Mouse (Mus musculus) CD4-positive, CD25-positive, alpha-beta regulatory T cell, adult 9 weeks (primary cell): Measurements from ENCODE around the gene Pan2. TPM values are rescaled to one million over a fixed set of nuclear protein-coding genes. Genes with fewer than 3 reads are reported as not detected.

Experiments
- polyA plus RNA-seq: library from polyadenylated mRNA; unstranded; fragments of 100-300 nt; shearing (Covaris generic); gene quantifications from one replicate; pipeline ENCODE4 v1.2.1, GENCODE M21; 2017

Pan2 gene
- polyA plus RNA-seq: 51.5 TPM

GRCm38 (mm10) chr10:128303126-128304021 lies at the start of gene Pan2:
Gene Pan2 (plus strand): TSS chr10:128303335.

GRCm38 (mm10) chr10:128253677-128254255 lies 49.4 kb upstream of the Pan2 start, which contains the start of gene Apon:
Gene Apon (plus strand): TSS chr10:128254096.

DNA sequence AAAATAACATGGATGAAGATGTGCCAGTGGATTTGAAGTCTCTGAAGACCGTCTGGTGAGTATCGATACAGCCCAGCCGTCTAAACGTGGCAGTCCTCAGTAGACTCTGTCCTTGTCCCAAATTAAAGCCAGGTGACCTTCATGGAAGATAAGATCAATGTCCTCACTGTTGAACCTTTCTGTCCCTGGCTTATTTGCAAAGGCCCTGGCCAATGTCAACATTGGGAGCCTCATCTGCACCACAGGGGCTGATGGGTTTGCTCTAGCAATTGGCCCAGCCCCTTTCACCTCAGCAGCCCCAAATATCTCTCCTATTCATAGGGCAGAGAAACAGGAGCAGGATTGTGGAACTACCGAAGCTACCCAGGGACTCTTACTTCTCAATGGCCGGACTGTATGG lies 34.8 kb upstream of the Pan2 start, which contains the start of gene Apof:
Apof (plus strand) TSS at position 301 of the 400 bp plus-strand sequence.

GRCm38 (mm10) chr10:128270287-128270841 lies 32.8 kb upstream of the Pan2 start, which contains the start of gene Stat2:
Gene Stat2 (plus strand): TSS chr10:128270559.

GRCm38 (mm10) chr10:128298702-128299171 lies 4.4 kb upstream of the Pan2 start, which contains the start of gene Il23a:
Gene Il23a (minus strand): TSS chr10:128298752.

DNA sequence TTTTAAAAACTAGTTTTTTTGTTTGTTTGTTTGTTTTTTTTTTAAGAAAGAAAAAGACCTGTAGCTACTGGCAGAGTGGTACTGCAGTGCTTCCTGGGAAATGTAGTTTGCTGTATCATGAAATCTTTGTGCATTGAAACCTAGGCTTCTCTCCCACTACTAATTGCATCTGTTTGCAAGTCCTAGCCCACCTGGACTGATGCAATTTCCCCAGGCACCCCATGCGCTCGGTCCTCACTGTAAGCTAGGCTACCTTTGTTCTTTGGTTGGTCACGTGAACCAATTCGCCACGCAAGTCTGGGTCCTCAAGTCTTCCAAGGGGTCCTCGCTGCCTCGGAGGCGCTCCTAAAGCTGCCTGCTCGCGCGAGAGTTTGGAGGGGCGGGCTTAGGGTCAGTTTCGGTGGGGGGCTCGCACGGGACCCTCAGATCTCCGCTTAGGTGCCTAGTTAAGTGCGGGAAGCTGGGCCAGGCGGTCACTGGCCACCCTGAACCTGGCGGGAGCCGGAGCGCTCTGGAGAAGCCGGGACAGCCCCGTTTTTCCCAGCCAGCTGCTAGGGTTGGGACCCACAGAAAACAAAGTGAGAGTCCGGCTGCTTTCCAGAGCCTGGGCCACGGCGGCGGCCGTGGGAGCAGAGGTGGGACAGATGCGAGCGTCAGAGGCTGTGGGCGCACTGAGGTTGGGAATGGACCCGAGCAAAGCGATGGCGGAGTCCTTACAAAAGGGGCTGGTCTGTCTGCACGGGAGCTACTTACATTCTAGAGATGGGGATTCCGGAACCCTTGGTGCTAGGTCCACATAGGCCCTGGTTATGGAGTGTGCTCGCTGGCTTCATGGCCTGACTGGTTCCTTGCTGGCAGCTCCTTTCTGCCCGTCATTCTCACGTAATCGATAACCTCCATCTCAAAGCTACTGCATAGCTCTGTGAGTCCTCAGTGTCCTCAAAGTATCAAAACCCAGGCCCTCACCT lies 19.3 kb downstream of the Pan2 start, which contains the start of gene Cnpy2:
Cnpy2 (plus strand) TSS at position 319 of the 968 bp plus-strand sequence.

DNA sequence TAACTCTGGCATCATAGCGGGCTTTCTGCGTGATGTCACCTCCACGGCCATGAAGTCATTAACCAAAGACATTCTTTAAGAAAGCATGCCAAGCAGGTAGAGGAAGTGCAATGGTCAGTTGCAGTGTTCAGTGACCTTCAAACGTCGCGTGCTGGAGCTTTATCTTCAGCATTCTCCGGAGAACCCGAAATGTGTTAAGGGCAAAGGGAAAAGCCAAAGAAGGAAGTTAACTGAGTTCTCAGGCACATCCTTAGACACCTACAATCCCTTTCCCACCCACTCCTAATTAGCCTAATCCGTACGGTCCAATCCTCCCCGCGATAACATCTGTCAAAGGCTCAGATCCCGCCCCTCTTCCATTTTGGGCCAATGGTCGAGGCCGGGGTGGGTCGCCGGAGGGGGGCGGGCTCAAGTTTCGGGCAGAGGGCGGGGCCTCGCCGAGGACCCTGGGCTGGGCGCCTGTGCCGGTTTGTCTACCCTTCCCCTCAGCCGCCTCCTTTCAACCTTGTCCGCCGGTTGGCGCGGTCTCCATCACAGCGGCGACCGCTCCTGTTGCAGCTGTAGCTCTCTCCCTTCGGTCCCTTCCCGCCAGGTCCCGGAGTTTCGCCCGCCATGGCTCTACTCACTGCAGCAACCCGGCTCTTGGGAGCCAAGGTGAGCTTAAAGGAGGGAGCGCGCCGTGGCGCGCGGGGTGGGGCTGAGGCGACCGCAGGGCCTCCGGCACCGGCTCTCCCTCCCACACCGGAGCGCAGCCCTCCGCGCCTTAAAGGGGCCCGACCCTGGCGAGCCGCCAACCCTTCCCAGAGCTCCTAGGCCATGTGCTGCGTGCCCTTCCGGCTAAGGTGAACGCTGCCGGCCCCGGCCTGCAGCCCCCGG lies 34.4 kb downstream of the Pan2 start, which contains the start of gene Cs:
Cs (plus strand) TSS at position 429 of the 876 bp plus-strand sequence.

GRCm38 (mm10) chr10:128368402-128369217 lies 65.5 kb downstream of the Pan2 start, which contains the start of gene Coq10a:
Gene Coq10a (minus strand): TSS chr10:128368997.

Other genes with a start within 250 kb of the Pan2 start
- gene Ptges3, start 244.4 kb upstream of the Pan2 start, polyA plus RNA-seq: 53.7 TPM
- 995 TPM for gene Atp5b, start 220.1 kb upstream of the Pan2 start, polyA plus RNA-seq
- gene Baz2a, start 211.8 kb upstream of the Pan2 start, polyA plus RNA-seq: 85.4 TPM
- 35.9 TPM for gene Rbms2, start 123.0 kb upstream of the Pan2 start, polyA plus RNA-seq
- 0.33 TPM for gene Gls2, start 108.9 kb upstream of the Pan2 start, polyA plus RNA-seq
- 19.0 TPM for gene Spryd4, start 91.5 kb upstream of the Pan2 start, polyA plus RNA-seq
- not detected for gene Mip, start 77.5 kb upstream of the Pan2 start, polyA plus RNA-seq
- 30.7 TPM for gene Timeless, start 71.3 kb upstream of the Pan2 start, polyA plus RNA-seq
- not detected for gene Apon, start 49.2 kb upstream of the Pan2 start, polyA plus RNA-seq
- not detected for gene Apof, start 34.7 kb upstream of the Pan2 start, polyA plus RNA-seq
- gene Stat2, start 32.8 kb upstream of the Pan2 start, polyA plus RNA-seq: 95.2 TPM
- not detected for gene Il23a, start 4.6 kb upstream of the Pan2 start, polyA plus RNA-seq
- gene Cnpy2, start 19.1 kb downstream of the Pan2 start, polyA plus RNA-seq: 154 TPM
- gene Cs, start 34.4 kb downstream of the Pan2 start, polyA plus RNA-seq: 182 TPM
- gene Coq10a, start 65.7 kb downstream of the Pan2 start, polyA plus RNA-seq: 14.7 TPM
- 1.5 TPM for gene Ankrd52, start 73.8 kb downstream of the Pan2 start, polyA plus RNA-seq
- not detected for gene Slc39a5, start 97.9 kb downstream of the Pan2 start, polyA plus RNA-seq
- gene Nabp2, start 108.2 kb downstream of the Pan2 start, polyA plus RNA-seq: 131 TPM
- gene Rnf41, start 108.3 kb downstream of the Pan2 start, polyA plus RNA-seq: 50.5 TPM
- gene Smarcc2, start 155.9 kb downstream of the Pan2 start, polyA plus RNA-seq: 134 TPM
- gene Myl6, start 190.8 kb downstream of the Pan2 start, polyA plus RNA-seq: 1,630 TPM
- gene Myl6b, start 195.3 kb downstream of the Pan2 start, polyA plus RNA-seq: 4.7 TPM
- 115 TPM for gene Esyt1, start 222.5 kb downstream of the Pan2 start, polyA plus RNA-seq
- 34.2 TPM for gene Zc3h10, start 244.4 kb downstream of the Pan2 start, polyA plus RNA-seq
- gene Rpl41, start 246.0 kb downstream of the Pan2 start, polyA plus RNA-seq: 3,447 TPM